In the genomic region with DNA sequence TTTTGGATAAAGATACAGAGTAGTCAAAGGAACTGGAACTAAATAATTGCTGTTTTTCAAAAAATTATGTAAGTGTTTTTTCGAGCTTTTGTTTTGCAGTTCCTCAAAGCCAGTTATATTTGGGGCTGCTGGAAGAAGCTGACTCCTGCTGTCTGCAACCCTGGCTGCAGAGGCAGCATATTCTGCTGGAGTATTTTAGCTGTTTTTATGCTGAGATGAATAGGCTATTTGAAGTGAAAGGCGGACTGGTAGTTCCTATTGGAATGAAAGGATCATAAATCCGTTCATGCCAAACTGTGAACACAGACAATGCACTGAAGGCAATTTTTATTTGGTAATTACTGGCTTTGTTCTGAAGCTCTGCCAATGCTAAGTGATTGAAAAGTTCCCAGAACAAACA, we compare ENCODE assay signal across 20 mouse cellular contexts.
A peak's percentile ranks its signal among the peaks of the same experiment; 100 is the strongest.
DNase-seq lines count a peak whose midpoint lies in the region; ATAC-seq and TF ChIP-seq lines count a peak whose summit lies in the region.
"Had no signal": no experiment of that assay in that cellular context is flagged by ENCODE, and none has a peak within 500 bp of the region (broad histone marks: within the 10 kb centered on the region; RNA-seq: fewer than 3 reads in every experiment).

No protein-coding gene starts in this region.

- H3K4me3 ChIP-seq in macrophage (ENCODE audit: inconsistent target): no peak overlapping the region
- H3K4me3 ChIP-seq: erythroblast, embryonic 14.5 days; heart, embryonic 10.5 days; hindbrain, embryonic 15.5 days; limb, embryonic 13.5 days; neural tube, embryonic 12.5 days had no signal

- no peaks in the 10 kb centered on the region for H3K36me3 ChIP-seq in macrophage (ENCODE audit: inconsistent target)
- H3K36me3 ChIP-seq: heart, embryonic 10.5 days; hindbrain, embryonic 15.5 days; limb, embryonic 13.5 days; neural tube, embryonic 12.5 days had no signal

- ATAC-seq in activated CD4-positive, CD25-positive, alpha-beta regulatory T cell, adult 4 months: no peak

- no peaks in the 10 kb centered on the region for H3K79me2 ChIP-seq in macrophage (ENCODE audit: inconsistent target)

- intact Hi-C loops in heart, postnatal 36 days (cut with DNase I): no loop called here
- intact Hi-C loops in left cerebral cortex, postnatal 10 days (cut with DNase I): no loop called here

- no peak for TF ChIP-seq CTCF in brain, embryonic 14.5 days (IDR thresholded peaks at IDR 0.05; ENCODE audit: borderline replicate concordance, extremely low read depth, insufficient read depth, insufficient read length)

- TF ChIP-seq POLR2A in brain, embryonic 14.5 days (IDR thresholded peaks at IDR 0.05; ENCODE audit: borderline replicate concordance, extremely low read depth, insufficient read depth, insufficient read length, poor library complexity, severe bottlenecking): no peak

- H3K27ac ChIP-seq in macrophage: peak overlapping the region; percentile 40
- H3K27ac ChIP-seq: heart, embryonic 10.5 days; hindbrain, embryonic 15.5 days; limb, embryonic 13.5 days; neural tube, embryonic 12.5 days had no signal

- peak; percentile 91 for DNase-seq in heart, adult 11 months
- no peak for DNase-seq in heart, postnatal 36 days
- peak; percentile 10 to 26 for DNase-seq in left cerebral cortex, adult 9 months (ENCODE audit: low spot score in 2 of 2)
- no peak for DNase-seq in left cerebral cortex, postnatal 10 days (ENCODE audit: extremely low spot score in 1 of 2, low spot score in 2 of 2)
- DNase-seq in brain, embryonic 14.5 days (ENCODE audit: low read depth): peak; percentile 62
- DNase-seq: cerebellum, adult 11-12 months; cerebellum, postnatal 25 days; heart, postnatal 14 days; kidney, adult 11 months; kidney, postnatal 14 days; lung, postnatal 14 days; right cerebral cortex, postnatal 25 days; thymus, postnatal 4 days had no signal

- 80% methylated on average over 3 of the region's 3 CpGs for WGBS in macrophage (ENCODE audit: missing documents)

Comparison
In these comparisons a context has a peak if more than half of its experiments do, and no peak if none do; other contexts are left out.
1. DNase-seq: peak in heart, adult 11 months (single experiment), left cerebral cortex, adult 9 months (2 of 2) and brain, embryonic 14.5 days (single experiment); none in heart, postnatal 36 days (0 of 2) and left cerebral cortex, postnatal 10 days (0 of 2).